Mouse (Mus musculus) small intestine, adult 2 months (tissue): Measurements from ENCODE around the gene Gatad2a.

Experiments used
- CTCF ChIP-seq: fragments of 200-500 bp; IDR thresholded peaks from 2 replicates; pipeline ENCODE4 v1.5.1; 2012; ENCODE audit warnings: low read depth, mild to moderate bottlenecking, control low read depth, inconsistent platforms, low read length, moderate library complexity, mixed read lengths; ENCODE audit not compliant: insufficient replicate concordance, insufficient read length; ENCODE audit errors: extremely low read depth
- POLR2A ChIP-seq: fragments of 200-500 bp; IDR thresholded peaks from 2 replicates; pipeline ENCODE4 v1.6.1; 2012; ENCODE audit warnings: low read depth, mild to moderate bottlenecking, control low read depth, inconsistent platforms, low read length, moderate library complexity

- TF ChIP-seq POLR2A (no peak), CTCF (no peak)
These were observed 72.2 kb downstream of the Gatad2a start for GRCm38 (mm10) chr8:69923986-69924385.
